9 mouse cellular contexts compared by ENCODE assay signal in genomic region chr15:80233053-80233452, GRCm38 (mm10). TPM values are rescaled to one million over a fixed set of nuclear protein-coding genes. Genes with fewer than 3 reads are reported as not detected.
DNase-seq lines count a peak whose midpoint lies in the region; ATAC-seq and TF ChIP-seq lines count a peak whose summit lies in the region.
"Had no signal": no experiment of that assay in that cellular context is flagged by ENCODE, and none has a peak within 500 bp of the region (broad histone marks: within the 10 kb centered on the region; RNA-seq: fewer than 3 reads in every experiment).

No protein-coding gene starts in this region.

- H3K9me3 ChIP-seq in embryonic facial prominence, embryonic 12.5 days = no peaks in the 10 kb centered on the region
- no peaks in the 10 kb centered on the region for H3K9me3 ChIP-seq in intestine, embryonic 14.5 days (ENCODE audit: control insufficient read depth, low read length)
- no peaks in the 10 kb centered on the region for H3K9me3 ChIP-seq in midbrain, postnatal 0 days (ENCODE audit: low read length)

- WGBS in embryonic facial prominence, embryonic 12.5 days = 57% methylated on average over 4 of the region's 4 CpGs
- WGBS in intestine, embryonic 14.5 days = 65% methylated on average over 4 of the region's 4 CpGs
- 53% methylated on average over 4 of the region's 4 CpGs for WGBS in midbrain, postnatal 0 days

- peak overlapping the region; percentile 96 for H3K27ac ChIP-seq in layer of hippocampus, adult 2 months
- H3K27ac ChIP-seq in embryonic facial prominence, embryonic 12.5 days = peak overlapping the region; percentile 81; the same call in 1 of the 2 replicates
- peak overlapping the region; percentile 72 for H3K27ac ChIP-seq in intestine, embryonic 14.5 days (ENCODE audit: low read depth)
- H3K27ac ChIP-seq in midbrain, postnatal 0 days (ENCODE audit: low read depth, low read length) = peak overlapping the region; percentile 78

- H3K9ac ChIP-seq in embryonic facial prominence, embryonic 12.5 days = no peak overlapping the region
- H3K9ac ChIP-seq in intestine, embryonic 14.5 days (ENCODE audit: low read length) = 0 out of 2 replicates have a peak overlapping the region, but pooled peaks have one; percentile 5
- no peak overlapping the region for H3K9ac ChIP-seq in midbrain, postnatal 0 days (replicated peaks; ENCODE audit: low read length, poor library complexity, severe bottlenecking)

- no peaks in the 10 kb centered on the region for H3K27me3 ChIP-seq in embryonic facial prominence, embryonic 12.5 days
- H3K27me3 ChIP-seq in intestine, embryonic 14.5 days (replicated peaks; ENCODE audit: control insufficient read depth, insufficient read depth, low read length) = no peaks in the 10 kb centered on the region
- H3K27me3 ChIP-seq in midbrain, postnatal 0 days (ENCODE audit: insufficient read depth, low read length) = no peaks in the 10 kb centered on the region

- no peak for ATAC-seq in embryonic facial prominence, embryonic 12.5 days (ENCODE audit: insufficient number of reproducible peaks, insufficient read depth, low FRiP score, low TSS enrichment)
- peak; percentile 14; the same call in 1 of the 2 replicates for ATAC-seq in intestine, embryonic 14.5 days (replicated peaks; ENCODE audit: low FRiP score, low TSS enrichment, low read depth)
- ATAC-seq in midbrain, postnatal 0 days (ENCODE audit: low FRiP score) = no peak

- H3K4me1 ChIP-seq in embryonic facial prominence, embryonic 12.5 days = peaks cover 12% of the 10 kb centered on the region; the same call in 1 of the 2 replicates
- H3K4me1 ChIP-seq in intestine, embryonic 14.5 days (replicated peaks; ENCODE audit: control insufficient read depth, insufficient read depth, low read length) = peaks cover 15% of the 10 kb centered on the region
- H3K4me1 ChIP-seq in midbrain, postnatal 0 days (ENCODE audit: insufficient read depth, low read length) = peaks cover 5% of the 10 kb centered on the region; the same call in 1 of the 2 replicates

- no peak for DNase-seq in layer of hippocampus, adult 2 months (ENCODE audit: low spot score in 2 of 2)
- DNase-seq in layer of hippocampus, postnatal 36 days = no peak
- DNase-seq in intestine, embryonic 14.5 days (ENCODE audit: low spot score) = no peak
- no peak for DNase-seq in midbrain, postnatal 0 days (ENCODE audit: low spot score)
- DNase-seq in adrenal gland, adult 8-10 months = no peak
- no peak for DNase-seq in cerebellum, adult 11-12 months
- DNase-seq in layer of hippocampus, adult 11-12 months (ENCODE audit: low spot score) = no peak

- H3K4me3 ChIP-seq in layer of hippocampus, adult 2 months = peak overlapping the region; percentile 87
- H3K4me3 ChIP-seq in embryonic facial prominence, embryonic 12.5 days = no peak overlapping the region
- H3K4me3 ChIP-seq in intestine, embryonic 14.5 days (ENCODE audit: low read depth, low read length) = 0 out of 2 replicates have a peak overlapping the region, but pooled peaks have one; percentile 99
- no peak overlapping the region for H3K4me3 ChIP-seq in midbrain, postnatal 0 days (ENCODE audit: low read depth, low read length)

- H3K36me3 ChIP-seq in embryonic facial prominence, embryonic 12.5 days = peaks cover 21% of the 10 kb centered on the region
- H3K36me3 ChIP-seq in intestine, embryonic 14.5 days (ENCODE audit: control insufficient read depth, insufficient read depth, low read length) = peaks cover 25% of the 10 kb centered on the region
- peaks cover 12% of the 10 kb centered on the region for H3K36me3 ChIP-seq in midbrain, postnatal 0 days (ENCODE audit: insufficient read depth, low read length)

- no peak for TF ChIP-seq CTCF in layer of hippocampus, adult 2 months (conservative IDR thresholded peaks at IDR 0.05)
- TF ChIP-seq CTCF in midbrain, postnatal 0 days (IDR thresholded peaks at IDR 0.05) = no peak

- peak overlapping the region; percentile 70; the same call in 1 of the 2 replicates for H3K4me2 ChIP-seq in embryonic facial prominence, embryonic 12.5 days (replicated peaks)
- peak overlapping the region; percentile 85 for H3K4me2 ChIP-seq in intestine, embryonic 14.5 days (ENCODE audit: low read length)
- H3K4me2 ChIP-seq in midbrain, postnatal 0 days (ENCODE audit: low read depth, low read length, poor library complexity, severe bottlenecking) = no peak overlapping the region

RNA-seq across cellular contexts. Expression of gene Mief1, which starts 0.8 kb away (rescaled TPM):
- 10 to 100 TPM; 31.0 to 32.2 TPM for total RNA-seq in layer of hippocampus, adult 2 months (2021)
- 10 to 100 TPM; 30.8 to 32.4 TPM for total RNA-seq in layer of hippocampus, postnatal 36 days (2021)
- polyA plus RNA-seq in embryonic facial prominence, embryonic 12.5 days (2016; fragmentation: Nextera tagmentation; extraction: Ambion mirVana) = 39.7 and 42.1 TPM in 2 replicates
- 32.0 and 38.8 TPM in 2 replicates for polyA plus RNA-seq in intestine, embryonic 14.5 days (2014; fragmentation: Nextera tagmentation; extraction: Ambion mirVana)
- total RNA-seq in midbrain, postnatal 0 days (2014; rRNA removed) = 46.3 and 47.2 TPM in 2 replicates
- polyA plus RNA-seq in midbrain, postnatal 0 days (2015; fragmentation: Nextera tagmentation; extraction: Ambion mirVana) = 19.4 and 21.9 TPM in 2 replicates
- total RNA-seq in adrenal gland, adult 8-10 months (2022) = 10 to 100 TPM; 44.4 to 49.4 (median 48.5) TPM

RNA-seq across cellular contexts. Expression of gene AC140267.1, which starts 2.6 kb away (rescaled TPM):
- total RNA-seq in layer of hippocampus, adult 2 months (2021) = 10 to 100 TPM; 20.4 to 24.6 TPM
- 10 to 100 TPM; 12.5 to 21.9 TPM for total RNA-seq in layer of hippocampus, postnatal 36 days (2021)
- polyA plus RNA-seq in embryonic facial prominence, embryonic 12.5 days (2016; fragmentation: Nextera tagmentation; extraction: Ambion mirVana) = 1.6 TPM in 1 of 2 replicates, not detected in the other
- polyA plus RNA-seq in intestine, embryonic 14.5 days (2014; fragmentation: Nextera tagmentation; extraction: Ambion mirVana) = not detected in 2 replicates
- total RNA-seq in midbrain, postnatal 0 days (2014; rRNA removed) = not detected in 2 replicates
- polyA plus RNA-seq in midbrain, postnatal 0 days (2015; fragmentation: Nextera tagmentation; extraction: Ambion mirVana) = 5.1 and 5.6 TPM in 2 replicates
- total RNA-seq in adrenal gland, adult 8-10 months (2022) = 10 to 100 TPM in 3 of 4 experiments, 1 to 10 TPM in 1; 8.7 to 29.0 (median 17.7) TPM
- total RNA-seq: hematopoietic stem cell, adult 5-6 weeks had no signal

RNA-seq across cellular contexts. Expression of gene Atf4, which starts 21.9 kb away (rescaled TPM):
- 10 to 100 TPM; 85.7 to 94.3 TPM for total RNA-seq in layer of hippocampus, adult 2 months (2021)
- 10 to 100 TPM; 94.7 to 95.9 TPM for total RNA-seq in layer of hippocampus, postnatal 36 days (2021)
- polyA plus RNA-seq in embryonic facial prominence, embryonic 12.5 days (2016; fragmentation: Nextera tagmentation; extraction: Ambion mirVana) = 104 and 117 TPM in 2 replicates
- 125 and 136 TPM in 2 replicates for polyA plus RNA-seq in intestine, embryonic 14.5 days (2014; fragmentation: Nextera tagmentation; extraction: Ambion mirVana)
- total RNA-seq in midbrain, postnatal 0 days (2014; rRNA removed) = 151 and 168 TPM in 2 replicates
- 107 and 110 TPM in 2 replicates for polyA plus RNA-seq in midbrain, postnatal 0 days (2015; fragmentation: Nextera tagmentation; extraction: Ambion mirVana)
- total RNA-seq in adrenal gland, adult 8-10 months (2022) = 100 to 1,000 TPM; 141 to 245 (median 164) TPM

RNA-seq across cellular contexts. Expression of gene Rps19bp1, which starts 31.1 kb away (rescaled TPM):
- 10 to 100 TPM; 32.5 to 37.0 TPM for total RNA-seq in layer of hippocampus, adult 2 months (2021)
- 10 to 100 TPM; 35.8 to 37.5 TPM for total RNA-seq in layer of hippocampus, postnatal 36 days (2021)
- 65.3 and 65.9 TPM in 2 replicates for polyA plus RNA-seq in embryonic facial prominence, embryonic 12.5 days (2016; fragmentation: Nextera tagmentation; extraction: Ambion mirVana)
- polyA plus RNA-seq in intestine, embryonic 14.5 days (2014; fragmentation: Nextera tagmentation; extraction: Ambion mirVana) = 67.2 and 69.6 TPM in 2 replicates
- 34.5 and 43.8 TPM in 2 replicates for total RNA-seq in midbrain, postnatal 0 days (2014; rRNA removed)
- 86.9 and 87.1 TPM in 2 replicates for polyA plus RNA-seq in midbrain, postnatal 0 days (2015; fragmentation: Nextera tagmentation; extraction: Ambion mirVana)
- total RNA-seq in adrenal gland, adult 8-10 months (2022) = 10 to 100 TPM; 32.7 to 41.0 (median 38.4) TPM

RNA-seq across cellular contexts. Expression of gene Cacna1i, which starts 54.0 kb away (rescaled TPM):
- 10 to 100 TPM; 36.1 to 41.4 TPM for total RNA-seq in layer of hippocampus, adult 2 months (2021)
- 10 to 100 TPM; 43.0 to 43.8 TPM for total RNA-seq in layer of hippocampus, postnatal 36 days (2021)
- polyA plus RNA-seq in embryonic facial prominence, embryonic 12.5 days (2016; fragmentation: Nextera tagmentation; extraction: Ambion mirVana) = 0.01 and 0.03 TPM in 2 replicates
- polyA plus RNA-seq in intestine, embryonic 14.5 days (2014; fragmentation: Nextera tagmentation; extraction: Ambion mirVana) = not detected in 2 replicates
- 14.6 and 23.2 TPM in 2 replicates for total RNA-seq in midbrain, postnatal 0 days (2014; rRNA removed)
- polyA plus RNA-seq in midbrain, postnatal 0 days (2015; fragmentation: Nextera tagmentation; extraction: Ambion mirVana) = 0.65 and 1.1 TPM in 2 replicates
- total RNA-seq in adrenal gland, adult 8-10 months (2022) = 1 to 10 TPM in 1 of 4 experiments, under 1 TPM in 3; 0.32 to 1.0 (median 0.77) TPM
- total RNA-seq: hematopoietic stem cell, adult 5-6 weeks had no signal

Comparison
In these comparisons a context has a peak if more than half of its experiments do, and no peak if none do; other contexts are left out.
1. H3K4me3 ChIP-seq: peak in layer of hippocampus, adult 2 months (single experiment) and intestine, embryonic 14.5 days (single experiment); none in embryonic facial prominence, embryonic 12.5 days (single experiment) and midbrain, postnatal 0 days (single experiment).
2. Peak in every context shown above with its lines, with median percentiles within 50 percentile points of each other: H3K27ac ChIP-seq.